Mouse (Mus musculus): ENCODE data around the gene Hist1h3a. TPM values are rescaled to one million over a fixed set of nuclear protein-coding genes. Genes with fewer than 3 reads are reported as not detected.
"Not testable (repeated sequence)": the region's sequence is repeated elsewhere in the genome, so short reads cannot be mapped to it uniquely, and the experiment has no call there.

The Hist1h3a gene
- total RNA-seq, 2 experiments from 2014 or later = 70.9 to 73.7 TPM

GRCm38 (mm10) chr13:23724239-23724638 lies 37.9 kb downstream of the Hist1h3a start:
- DNase-seq = no peak
- intact Hi-C loops (cut with DNase I; ENCODE audit: low total_unique reads) = no loop called here

DNA sequence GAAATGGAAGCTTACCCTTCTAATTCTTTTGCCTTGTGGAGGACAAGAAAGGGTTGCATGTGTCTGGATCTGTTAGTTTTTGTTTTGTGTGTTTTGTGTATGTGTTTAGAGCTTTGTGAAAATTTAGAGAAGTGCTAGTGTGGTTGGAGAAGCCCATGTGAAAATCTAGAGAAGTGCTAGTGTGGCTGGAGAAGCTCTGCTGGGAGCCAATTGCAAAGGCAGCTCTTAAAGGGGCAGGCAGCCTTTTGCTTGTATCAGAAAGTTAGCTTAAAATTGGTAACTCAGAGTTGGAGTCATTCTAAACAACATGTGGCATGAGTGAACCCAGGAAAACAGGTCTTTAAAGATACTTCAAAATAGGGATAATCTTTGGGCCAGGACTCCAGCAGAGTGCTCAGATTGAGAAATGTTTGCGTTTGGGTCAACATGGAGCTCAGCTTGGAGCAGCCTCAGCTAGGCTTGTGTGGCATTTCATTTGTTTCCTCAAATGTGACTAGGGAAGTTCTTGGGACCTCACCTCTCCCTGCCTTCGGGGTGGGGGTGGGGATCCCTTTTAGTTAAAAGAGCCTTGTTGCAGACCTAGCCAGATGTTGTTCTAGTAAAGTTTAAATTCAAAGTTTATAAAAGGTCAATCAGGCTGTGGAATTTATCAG lies 44.5 kb downstream of the Hist1h3a start:
- intact Hi-C loops (cut with DNase I; ENCODE audit: low total_unique reads) = not testable (repeated sequence)

DNA sequence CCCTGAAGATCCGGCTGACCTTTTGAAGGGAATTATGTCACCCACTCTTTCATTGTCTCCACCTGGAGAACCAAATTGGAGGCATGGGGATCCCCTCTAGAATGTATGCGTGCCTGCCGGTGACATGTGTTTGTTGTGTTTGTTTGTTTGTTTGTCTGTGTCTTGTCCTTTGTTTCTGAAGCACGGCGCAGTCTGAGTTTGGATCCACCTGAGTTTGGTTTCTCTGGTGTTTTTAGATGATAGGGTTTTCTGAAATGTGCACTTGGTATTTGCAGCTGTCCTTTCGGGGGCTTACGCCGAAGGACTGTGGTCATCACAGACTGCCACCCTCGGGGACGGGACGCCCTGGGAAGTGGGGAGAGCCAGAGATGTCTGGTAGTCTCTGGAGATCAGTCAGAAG lies 45.0 kb downstream of the Hist1h3a start:
- DNase-seq = no peak
- intact Hi-C loops (cut with DNase I; ENCODE audit: low total_unique reads) = no loop called here

More for the DNA sequence above, 44.5 kb downstream of the Hist1h3a start:
- not testable (repeated sequence) for DNase-seq

GRCm38 (mm10) chr13:23716261-23717042 lies 45.7 kb downstream of the Hist1h3a start:
- intact Hi-C loops (cut with DNase I; ENCODE audit: low total_unique reads) = no loop called here

More at GRCm38 (mm10) chr13:23716261-23717042, 45.7 kb downstream of the Hist1h3a start:
- DNase-seq = no peak

Small RNA genes within 50 kb of the gene (microRNA-seq; reads per million reads assigned to microRNA genes)
- gene Gm44314 (0 reads per million in 2 experiments), gene Gm44484 (0 reads per million in 2 experiments)

Other genes starting within 250 kb of the Hist1h3a start
- gene Hist1h4h, start 231.3 kb downstream of the Hist1h3a start, total RNA-seq (2021) = 100 to 1,000 TPM; 281 to 294 TPM
- gene Hist1h2af, start 228.5 kb downstream of the Hist1h3a start, total RNA-seq (2021) = 10 to 100 TPM; 61.2 to 77.1 TPM
- 10 to 100 TPM; 19.9 to 21.2 TPM for gene Hist1h3g, start 227.0 kb downstream of the Hist1h3a start, total RNA-seq (2021)
- 1 to 10 TPM; 5.5 to 5.7 TPM for gene Hist1h2bh, start 219.0 kb downstream of the Hist1h3a start, total RNA-seq (2021)
- 10 to 100 TPM; 24.2 to 25.2 TPM for gene Hist1h3f, start 218.3 kb downstream of the Hist1h3a start, total RNA-seq (2021)
- gene Hist1h4f, start 210.7 kb downstream of the Hist1h3a start, total RNA-seq (2021) = 100 to 1,000 TPM; 118 to 120 TPM
- 1 to 10 TPM; 8.2 to 9.3 TPM for gene Hist1h1d, start 209.1 kb downstream of the Hist1h3a start, total RNA-seq (2021)
- gene Hist1h3e, start 200.0 kb downstream of the Hist1h3a start, total RNA-seq (2021) = 10 to 100 TPM; 54.8 to 55.8 TPM
- gene Hist1h2ae, start 191.2 kb downstream of the Hist1h3a start, total RNA-seq (2021) = 10 to 100 TPM; 15.2 to 16.6 TPM
- 100 to 1,000 TPM; 102 to 113 TPM for gene Hist1h2bg, start 191.0 kb downstream of the Hist1h3a start, total RNA-seq (2021)
- gene Hist1h2bf, start 188.2 kb downstream of the Hist1h3a start, total RNA-seq (2021) = 10 to 100 TPM; 47.0 to 49.6 TPM
- 10 to 100 TPM; 13.9 to 14.8 TPM for gene Hist1h2ad, start 188.0 kb downstream of the Hist1h3a start, total RNA-seq (2021)
- 10 to 100 TPM; 13.5 to 15.2 TPM for gene Hist1h3d, start 186.6 kb downstream of the Hist1h3a start, total RNA-seq (2021)
- gene Hist1h4d, start 180.8 kb downstream of the Hist1h3a start, total RNA-seq (2021) = 10 to 100 TPM; 88.4 to 95.8 TPM
- gene Hist1h2be, start 141.3 kb downstream of the Hist1h3a start, total RNA-seq (2021) = 10 to 100 TPM; 25.3 to 25.8 TPM
- gene Hist1h1e, start 139.8 kb downstream of the Hist1h3a start, total RNA-seq (2021) = 100 to 1,000 TPM in 1 of 2 experiments, 10 to 100 TPM in 1; 91.2 to 121 TPM
- 1 to 10 TPM; 3.1 to 3.7 TPM for gene Hist1h2ac, start 78.4 kb downstream of the Hist1h3a start, total RNA-seq (2021)
- gene Hist1h2bc, start 78.2 kb downstream of the Hist1h3a start, total RNA-seq (2021) = 10 to 100 TPM; 75.5 to 80.0 TPM
- gene Hist1h1t, start 66.6 kb downstream of the Hist1h3a start, total RNA-seq (2021) = not detected
- 10 to 100 TPM; 94.2 to 99.8 TPM for gene Hist1h4c, start 63.9 kb downstream of the Hist1h3a start, total RNA-seq (2021)
- gene Hfe, start 51.5 kb downstream of the Hist1h3a start, total RNA-seq (2021) = 10 to 100 TPM; 15.3 to 17.6 TPM
- 100 to 1,000 TPM; 258 to 269 TPM for gene Hist1h1c, start 23.6 kb downstream of the Hist1h3a start, total RNA-seq (2021)
- 10 to 100 TPM; 31.6 to 33.2 TPM for gene Hist1h3c, start 16.8 kb downstream of the Hist1h3a start, total RNA-seq (2021)
- gene Hist1h2bb, start 15.7 kb downstream of the Hist1h3a start, total RNA-seq (2021) = 10 to 100 TPM; 42.8 to 44.6 TPM
- gene Hist1h2ab, start 11.3 kb downstream of the Hist1h3a start, total RNA-seq (2021) = 10 to 100 TPM; 67.6 to 81.2 TPM
- gene Hist1h3b, start 10.1 kb downstream of the Hist1h3a start, total RNA-seq (2021) = 10 to 100 TPM; 86.8 to 91.4 TPM
- gene Hist1h4b, start 5.4 kb downstream of the Hist1h3a start, total RNA-seq (2021) = 10 to 100 TPM; 56.8 to 62.2 TPM
- 10 to 100 TPM; 55.4 to 68.5 TPM for gene Hist1h4a, start 1.2 kb downstream of the Hist1h3a start, total RNA-seq (2021)
- 10 to 100 TPM; 45.7 to 47.5 TPM for gene Hist1h1a, start 1.3 kb upstream of the Hist1h3a start, total RNA-seq (2021)
- gene Trim38, start 7.5 kb upstream of the Hist1h3a start, total RNA-seq (2021) = not detected
- not detected for gene Slc17a2, start 44.6 kb upstream of the Hist1h3a start, total RNA-seq (2021)
- not detected for gene Slc17a3, start 77.0 kb upstream of the Hist1h3a start, total RNA-seq (2021)
- gene Slc17a1, start 105.4 kb upstream of the Hist1h3a start, total RNA-seq (2021) = not detected
- gene Slc17a4, start 152.6 kb upstream of the Hist1h3a start, total RNA-seq (2021) = not detected
- gene Hist1h2ba, start 171.8 kb upstream of the Hist1h3a start, total RNA-seq (2021) = not detected
- gene Hist1h2aa, start 172.1 kb upstream of the Hist1h3a start, total RNA-seq (2021) = not detected
- gene Scgn, start 228.8 kb upstream of the Hist1h3a start, total RNA-seq (2021) = not detected